Mouse (Mus musculus): Measurements from ENCODE around the gene Eif4ebp2. TPM values are rescaled to one million over a fixed set of nuclear protein-coding genes. Genes with fewer than 3 reads are reported as not detected.

Eif4ebp2 gene
- polyA plus RNA-seq, 1 experiment: 44.4 TPM

- H3K36me3 ChIP-seq (ENCODE audit: control insufficient read depth, insufficient read depth): no peaks in the 10 kb centered on the region
- TF ChIP-seq REST (IDR thresholded peaks at IDR 0.05; ENCODE audit: insufficient read depth, insufficient read length): no peak
- no peak for TF ChIP-seq CEBPB (IDR thresholded peaks at IDR 0.05; ENCODE audit: insufficient read depth, poor library complexity, severe bottlenecking)
- no peak for TF ChIP-seq TCF12 (IDR thresholded peaks at IDR 0.05; ENCODE audit: insufficient read depth, poor library complexity, severe bottlenecking)
- no peak for TF ChIP-seq POLR2A (IDR thresholded peaks at IDR 0.05; ENCODE audit: insufficient read length, low read depth)
- no peak for TF ChIP-seq E2F4 (IDR thresholded peaks at IDR 0.05; ENCODE audit: insufficient read depth)
- no peak for TF ChIP-seq MYOG (IDR thresholded peaks at IDR 0.05; ENCODE audit: control insufficient read depth in 1 of 3, insufficient read depth in 1 of 3, insufficient read length in 2 of 3, low read depth in 2 of 3)
- TF ChIP-seq SRF (IDR thresholded peaks at IDR 0.05; ENCODE audit: control insufficient read depth, insufficient read length, low read depth): no peak
- no peak for TF ChIP-seq MAX (IDR thresholded peaks at IDR 0.05; ENCODE audit: low read depth)
- no peak for TF ChIP-seq TCF3 (IDR thresholded peaks at IDR 0.05; ENCODE audit: insufficient read length, low read depth)
- no peak for TF ChIP-seq USF1 (IDR thresholded peaks at IDR 0.05; ENCODE audit: low read depth)
- TF ChIP-seq MYOD1 (IDR thresholded peaks at IDR 0.05; ENCODE audit: control insufficient read depth in 1 of 3, insufficient read length in 2 of 3, low read depth in 2 of 3): no peak
- no peak for TF ChIP-seq POLR2AphosphoS2 (IDR thresholded peaks at IDR 0.05; ENCODE audit: insufficient read length, low read depth)
- H3K79me2 ChIP-seq (ENCODE audit: control insufficient read depth, insufficient read depth): no peaks in the 10 kb centered on the region
- no peak overlapping the region for H3K4me2 ChIP-seq (ENCODE audit: low read depth)
- no peak overlapping the region for H3ac ChIP-seq (ENCODE audit: control insufficient read depth, insufficient read length)
- peaks cover 7% of the 10 kb centered on the region for H3K27me3 ChIP-seq (ENCODE audit: control insufficient read depth, insufficient read depth, insufficient read length)
- H3K4me3 ChIP-seq: no peak overlapping the region
Observed at GRCm38 (mm10) chr10:61402911-61403310, 49.5 kb downstream of the Eif4ebp2 start.

- TF ChIP-seq MAX (IDR thresholded peaks at IDR 0.05; ENCODE audit: low read depth): no peak
- no peak for TF ChIP-seq SRF (IDR thresholded peaks at IDR 0.05; ENCODE audit: control insufficient read depth, insufficient read length, low read depth)
- no peak for TF ChIP-seq POLR2A (IDR thresholded peaks at IDR 0.05; ENCODE audit: insufficient read length, low read depth)
- no peak for TF ChIP-seq CEBPB (IDR thresholded peaks at IDR 0.05; ENCODE audit: insufficient read depth, poor library complexity, severe bottlenecking)
- no peak for TF ChIP-seq TCF12 (IDR thresholded peaks at IDR 0.05; ENCODE audit: insufficient read depth, poor library complexity, severe bottlenecking)
- TF ChIP-seq REST (IDR thresholded peaks at IDR 0.05; ENCODE audit: insufficient read depth, insufficient read length): no peak
- no peak for TF ChIP-seq MYOG (IDR thresholded peaks at IDR 0.05; ENCODE audit: control insufficient read depth in 1 of 3, insufficient read depth in 1 of 3, insufficient read length in 2 of 3, low read depth in 2 of 3)
- no peak for TF ChIP-seq POLR2AphosphoS2 (IDR thresholded peaks at IDR 0.05; ENCODE audit: insufficient read length, low read depth)
- no peak for TF ChIP-seq TCF3 (IDR thresholded peaks at IDR 0.05; ENCODE audit: insufficient read length, low read depth)
- no peak for TF ChIP-seq E2F4 (IDR thresholded peaks at IDR 0.05; ENCODE audit: insufficient read depth)
- no peak for TF ChIP-seq USF1 (IDR thresholded peaks at IDR 0.05; ENCODE audit: low read depth)
- TF ChIP-seq MYOD1 (IDR thresholded peaks at IDR 0.05; ENCODE audit: control insufficient read depth in 1 of 3, insufficient read length in 2 of 3, low read depth in 2 of 3): no peak
- Histone ChIP-seq H3K4me2 (ENCODE audit: low read depth) (no peak overlapping the region), H3K27me3 (ENCODE audit: control insufficient read depth, insufficient read depth, insufficient read length) (peaks cover 7% of the 10 kb centered on the region), H3K36me3 (ENCODE audit: control insufficient read depth, insufficient read depth) (no peaks in the 10 kb centered on the region), H3ac (ENCODE audit: control insufficient read depth, insufficient read length) (no peak overlapping the region), H3K79me2 (ENCODE audit: control insufficient read depth, insufficient read depth) (no peaks in the 10 kb centered on the region), H3K4me3 (no peak overlapping the region)
Observed at GRCm38 (mm10) chr10:61402480-61402879, 50.0 kb downstream of the Eif4ebp2 start.

GRCm38 (mm10) chr10:61400407-61400806 is 52.1 kb downstream of the Eif4ebp2 start:
- Histone ChIP-seq H3K79me2 (ENCODE audit: control insufficient read depth, insufficient read depth) (no peaks in the 10 kb centered on the region), H3ac (ENCODE audit: control insufficient read depth, insufficient read length) (no peak overlapping the region), H3K27me3 (ENCODE audit: control insufficient read depth, insufficient read depth, insufficient read length) (no peaks in the 10 kb centered on the region), H3K4me2 (ENCODE audit: low read depth) (no peak overlapping the region), H3K4me3 (no peak overlapping the region), H3K36me3 (ENCODE audit: control insufficient read depth, insufficient read depth) (no peaks in the 10 kb centered on the region)
- TF ChIP-seq SRF (IDR thresholded peaks at IDR 0.05; ENCODE audit: control insufficient read depth, insufficient read length, low read depth) (no peak), USF1 (IDR thresholded peaks at IDR 0.05; ENCODE audit: low read depth) (no peak), POLR2AphosphoS2 (IDR thresholded peaks at IDR 0.05; ENCODE audit: insufficient read length, low read depth) (no peak), TCF3 (IDR thresholded peaks at IDR 0.05; ENCODE audit: insufficient read length, low read depth) (no peak), MAX (IDR thresholded peaks at IDR 0.05; ENCODE audit: low read depth) (no peak), CEBPB (IDR thresholded peaks at IDR 0.05; ENCODE audit: insufficient read depth, poor library complexity, severe bottlenecking) (no peak), POLR2A (IDR thresholded peaks at IDR 0.05; ENCODE audit: insufficient read length, low read depth) (no peak), MYOD1 (IDR thresholded peaks at IDR 0.05; ENCODE audit: control insufficient read depth in 1 of 3, insufficient read length in 2 of 3, low read depth in 2 of 3) (peak in 2 of 3 experiments; percentile 77 to 83), MYOG (IDR thresholded peaks at IDR 0.05; ENCODE audit: control insufficient read depth in 1 of 3, insufficient read depth in 1 of 3, insufficient read length in 2 of 3, low read depth in 2 of 3) (peak; percentile 13 to 82 (median 78)), REST (IDR thresholded peaks at IDR 0.05; ENCODE audit: insufficient read depth, insufficient read length) (no peak), TCF12 (IDR thresholded peaks at IDR 0.05; ENCODE audit: insufficient read depth, poor library complexity, severe bottlenecking) (peak; percentile 63), E2F4 (IDR thresholded peaks at IDR 0.05; ENCODE audit: insufficient read depth) (no peak)

DNA sequence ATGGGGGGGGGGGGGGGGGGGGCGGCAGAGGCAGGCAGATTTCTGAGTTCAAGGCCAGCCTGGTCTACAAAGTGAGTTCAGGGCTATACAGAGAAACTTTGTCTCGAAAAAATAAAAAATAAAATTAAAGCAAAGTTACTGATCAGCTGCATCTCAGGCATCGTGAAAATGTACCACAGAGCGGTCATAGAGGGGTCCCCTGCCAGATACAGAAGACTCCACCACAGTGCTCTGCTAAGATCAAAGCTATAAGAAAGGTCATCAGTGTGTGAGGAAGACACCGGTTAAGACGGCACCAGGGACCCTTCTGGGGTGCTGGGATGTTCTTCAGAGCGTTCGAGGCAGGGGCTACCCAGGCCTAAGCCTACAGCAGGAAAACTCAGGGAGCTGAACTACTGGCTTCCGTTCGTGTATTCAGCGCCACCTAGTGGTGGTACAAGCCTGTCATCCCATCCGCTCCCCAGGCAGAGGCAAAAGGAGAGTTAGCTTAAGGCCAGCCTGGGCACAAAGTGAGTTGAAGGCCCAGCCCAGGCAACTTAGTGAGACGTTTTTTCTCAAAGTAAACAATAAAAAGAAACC is 53.2 kb downstream of the Eif4ebp2 start:
- no peak for TF ChIP-seq USF1 (IDR thresholded peaks at IDR 0.05; ENCODE audit: low read depth)
- TF ChIP-seq SRF (IDR thresholded peaks at IDR 0.05; ENCODE audit: control insufficient read depth, insufficient read length, low read depth): no peak
- no peak for TF ChIP-seq MAX (IDR thresholded peaks at IDR 0.05; ENCODE audit: low read depth)
- TF ChIP-seq E2F4 (IDR thresholded peaks at IDR 0.05; ENCODE audit: insufficient read depth): no peak
- no peak for TF ChIP-seq TCF3 (IDR thresholded peaks at IDR 0.05; ENCODE audit: insufficient read length, low read depth)
- no peak for TF ChIP-seq TCF12 (IDR thresholded peaks at IDR 0.05; ENCODE audit: insufficient read depth, poor library complexity, severe bottlenecking)
- no peak for TF ChIP-seq MYOG (IDR thresholded peaks at IDR 0.05; ENCODE audit: control insufficient read depth in 1 of 3, insufficient read depth in 1 of 3, insufficient read length in 2 of 3, low read depth in 2 of 3)
- TF ChIP-seq MYOD1 (IDR thresholded peaks at IDR 0.05; ENCODE audit: control insufficient read depth in 1 of 3, insufficient read length in 2 of 3, low read depth in 2 of 3): no peak
- TF ChIP-seq POLR2AphosphoS2 (IDR thresholded peaks at IDR 0.05; ENCODE audit: insufficient read length, low read depth): no peak
- no peak for TF ChIP-seq CEBPB (IDR thresholded peaks at IDR 0.05; ENCODE audit: insufficient read depth, poor library complexity, severe bottlenecking)
- TF ChIP-seq POLR2A (IDR thresholded peaks at IDR 0.05; ENCODE audit: insufficient read length, low read depth): no peak
- TF ChIP-seq REST (IDR thresholded peaks at IDR 0.05; ENCODE audit: insufficient read depth, insufficient read length): no peak
- Histone ChIP-seq H3K79me2 (ENCODE audit: control insufficient read depth, insufficient read depth) (no peaks in the 10 kb centered on the region), H3K4me3 (no peak overlapping the region), H3K36me3 (ENCODE audit: control insufficient read depth, insufficient read depth) (no peaks in the 10 kb centered on the region), H3K4me2 (ENCODE audit: low read depth) (no peak overlapping the region), H3ac (ENCODE audit: control insufficient read depth, insufficient read length) (no peak overlapping the region), H3K27me3 (ENCODE audit: control insufficient read depth, insufficient read depth, insufficient read length) (no peaks in the 10 kb centered on the region)
